Mouse (Mus musculus) C2C12 (cell line): ENCODE results near the gene Ntrk1.

Experiments used
- CEBPB ChIP-seq: IDR thresholded peaks from one replicate; pipeline ENCODE4 v1.6.1; 2011; ENCODE audit warnings: low read depth, mild to moderate bottlenecking, control low read depth, moderate library complexity
- CTCF ChIP-seq: IDR thresholded peaks from one replicate; pipeline ENCODE4 v1.5.1; 2011; ENCODE audit not compliant: control insufficient read depth, insufficient read depth, insufficient read length
- FOSL1 ChIP-seq: IDR thresholded peaks from one replicate; pipeline ENCODE4 v1.8.0; 2011; ENCODE audit warnings: mild to moderate bottlenecking, low read length; ENCODE audit not compliant: poor library complexity, insufficient read depth, severe bottlenecking
- MAX ChIP-seq: IDR thresholded peaks from one replicate; pipeline ENCODE4 v1.6.1; 2011; ENCODE audit warnings: mild to moderate bottlenecking, control low read depth
- USF1 ChIP-seq: IDR thresholded peaks from one replicate; pipeline ENCODE4 v1.6.1; 2011; ENCODE audit warnings: low read depth, mild to moderate bottlenecking, control low read depth, moderate library complexity

- TF ChIP-seq CTCF (no peak), MAX (no peak), FOSL1 (no peak), USF1 (no peak), CEBPB (no peak)
Observed at GRCm38 (mm10) chr3:87783282-87784023, 11.5 kb downstream of the Ntrk1 start.
